Mouse (Mus musculus) activated CD4-positive, CD25-positive, alpha-beta regulatory T cell (primary cell): Measurements from ENCODE around the gene Kras. TPM values are rescaled to one million over a fixed set of nuclear protein-coding genes. Genes with fewer than 3 reads are reported as not detected.

ENCODE experiments used
- polyA plus RNA-seq, 2 experiments: library from polyadenylated mRNA; unstranded; fragments of 100-300 nt; shearing (Covaris generic); gene quantifications; one replicate each; pipeline ENCODE4 v1.2.1; 2017

Kras gene
- 100 to 1,000 TPM; 141 to 148 TPM for polyA plus RNA-seq

GRCm38 (mm10) chr6:145250185-145250791 is at the start of gene Kras:
Gene Kras (minus strand): TSS chr6:145250239.

GRCm38 (mm10) chr6:145210816-145211338 is 39.2 kb downstream of the Kras start, which contains the start of the genes Casc1 and Etfrf1:
Gene Casc1 (minus strand): TSS chr6:145211005.
Gene Etfrf1 (plus strand): TSS chr6:145211134.

Other genes starting within 250 kb of the Kras start
- 1 to 10 TPM; 3.8 to 7.1 TPM for gene Bcat1, start 174.1 kb downstream of the Kras start, polyA plus RNA-seq
- 100 to 1,000 TPM; 193 to 201 TPM for gene Lrmp, start 134.6 kb downstream of the Kras start, polyA plus RNA-seq
- under 1 TPM; 0.62 to 0.77 TPM for gene Casc1, start 39.2 kb downstream of the Kras start, polyA plus RNA-seq
- 10 to 100 TPM; 22.6 to 31.5 TPM for gene Etfrf1, start 39.1 kb downstream of the Kras start, polyA plus RNA-seq